Mouse (Mus musculus) gastrocnemius, postnatal 14 days (tissue): ENCODE results near the gene Ccdc87. TPM values are rescaled to one million over a fixed set of nuclear protein-coding genes. Genes with fewer than 3 reads are reported as not detected.
"Not testable (repeated sequence)": the region's sequence is repeated elsewhere in the genome, so short reads cannot be mapped to it uniquely, and the experiment has no call there.

Experiments
- DNase-seq: peaks from one replicate; pipeline ENCODE4 v3.0.0; 2021; ENCODE audit warnings: mixed read lengths
- intact Hi-C: fragments of 180-260 bp; cut with DNase I; formaldehyde crosslinking; loops from one replicate; pipeline ENCODE4 v1.15.1; 2025; ENCODE audit warnings: low total_unique reads
- total RNA-seq, 2 experiments: library from RNA; stranded (reverse); gene quantifications; 2 replicates each; pipeline ENCODE4 v1.2.3; 2021

Ccdc87 gene
- total RNA-seq, 2 experiments from 2014 or later: not detected

GRCm38 (mm10) chr19:4833977-4834376 is 5.2 kb upstream of the Ccdc87 start:
- DNase-seq: no peak
- intact Hi-C loops: no loop called here

- DNase-seq: no peak
- intact Hi-C loops: no loop called here
Measured at GRCm38 (mm10) chr19:4836096-4836495, 3.1 kb upstream of the Ccdc87 start.

- intact Hi-C loops: no loop called here
- DNase-seq: no peak
Measured at GRCm38 (mm10) chr19:4837049-4837448, 2.1 kb upstream of the Ccdc87 start.

- intact Hi-C loops: no loop called here
Measured at GRCm38 (mm10) chr19:4838526-4839140, 533 bp upstream of the Ccdc87 start.

GRCm38 (mm10) chr19:4840848-4841247 is 1.7 kb downstream of the Ccdc87 start:
- intact Hi-C loops: loop anchor here (10.0 kb wide), 1 partner anchor 216 kb away; the partner anchor contains the start of gene Rce1
- DNase-seq: no peak

More at GRCm38 (mm10) chr19:4838526-4839140, 533 bp upstream of the Ccdc87 start:
- no peak for DNase-seq

- no peak for DNase-seq
- intact Hi-C loops: loop anchor here (10.0 kb wide), 1 partner anchor 218 kb away; the partner anchor contains the start of gene Rce1
Measured at GRCm38 (mm10) chr19:4842611-4843010, 3.4 kb downstream of the Ccdc87 start.

GRCm38 (mm10) chr19:4845846-4846245 is 6.7 kb downstream of the Ccdc87 start:
- intact Hi-C loops: loop anchor here (2.0 to 10.0 kb wide), 2 partner anchors 91 to 221 kb away; partner anchors contain the start of gene Rce1
- no peak for DNase-seq

- intact Hi-C loops: loop anchor here (2.0 to 10.0 kb wide), 2 partner anchors 93 to 223 kb away; partner anchors contain the start of gene Rce1
- no peak for DNase-seq
Measured at GRCm38 (mm10) chr19:4847490-4847889, 8.3 kb downstream of the Ccdc87 start.

- intact Hi-C loops: loop anchor here (10.0 kb wide), 1 partner anchor 225 kb away; the partner anchor contains the start of gene Rce1
- DNase-seq: no peak
Measured at GRCm38 (mm10) chr19:4849800-4850199, 10.6 kb downstream of the Ccdc87 start.

- DNase-seq: no peak
- intact Hi-C loops: no loop called here
Measured at GRCm38 (mm10) chr19:4850281-4850680, 11.1 kb downstream of the Ccdc87 start.

GRCm38 (mm10) chr19:4854552-4855469 is 15.6 kb downstream of the Ccdc87 start, which contains the start of gene Ctsf:
Gene Ctsf, plus strand, starts transcription at chr19:4855130.
- intact Hi-C loops: no loop called here
- DNase-seq: peak; percentile 94

- intact Hi-C loops: no loop called here
- no peak for DNase-seq
Measured at GRCm38 (mm10) chr19:4855470-4855820, 16.3 kb downstream of the Ccdc87 start.

- DNase-seq: no peak
- intact Hi-C loops: no loop called here
Measured at GRCm38 (mm10) chr19:4855951-4856350, 16.8 kb downstream of the Ccdc87 start.

GRCm38 (mm10) chr19:4859081-4859480 is 19.9 kb downstream of the Ccdc87 start:
- DNase-seq: no peak
- intact Hi-C loops: no loop called here

GRCm38 (mm10) chr19:4863048-4863447 is 23.9 kb downstream of the Ccdc87 start:
- no peak for DNase-seq
- intact Hi-C loops: no loop called here

- DNase-seq: peak; percentile 46
Measured at GRCm38 (mm10) chr19:4865147-4865546, 26.0 kb downstream of the Ccdc87 start.

GRCm38 (mm10) chr19:4874613-4875012 is 35.4 kb downstream of the Ccdc87 start:
- DNase-seq, intact Hi-C loops: not testable (repeated sequence)

More at GRCm38 (mm10) chr19:4865147-4865546, 26.0 kb downstream of the Ccdc87 start:
- intact Hi-C loops: no loop called here

GRCm38 (mm10) chr19:4876241-4876640 is 37.1 kb downstream of the Ccdc87 start:
- peak; percentile 59 for DNase-seq
- intact Hi-C loops: no loop called here

- intact Hi-C loops: no loop called here
- DNase-seq: peak; percentile 63
Measured at GRCm38 (mm10) chr19:4876755-4877154, 37.6 kb downstream of the Ccdc87 start.

- intact Hi-C loops: no loop called here
Measured at GRCm38 (mm10) chr19:4877785-4878184, 38.6 kb downstream of the Ccdc87 start, which contains the start of gene Actn3. Gene Actn3, minus strand, starts transcription at chr19:4877909.

More at GRCm38 (mm10) chr19:4877785-4878184, 38.6 kb downstream of the Ccdc87 start, which contains the start of gene Actn3:
- DNase-seq: peak; percentile 74
